Comparison of ENCODE assay signal across 24 mouse cellular contexts in the genomic region with DNA sequence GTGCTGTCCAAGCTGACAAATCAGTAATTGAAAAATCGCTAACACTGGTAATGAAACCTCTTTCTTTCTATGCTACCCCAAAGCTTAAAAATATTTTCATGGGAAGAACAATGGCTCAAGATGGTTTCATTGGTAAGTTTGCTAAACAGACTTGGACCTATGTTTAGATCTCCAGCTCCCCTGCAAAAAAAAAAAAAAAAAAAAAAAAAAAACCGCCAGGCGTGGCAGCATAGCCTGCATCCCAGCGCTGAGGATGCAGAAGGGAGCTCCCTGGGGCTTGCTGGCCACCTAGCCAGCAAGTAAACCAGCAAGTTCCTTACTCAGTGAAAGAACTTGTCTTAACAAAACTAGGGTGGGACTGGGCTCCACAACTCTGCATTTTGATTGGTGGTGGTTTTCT. TPM values are rescaled to one million over a fixed set of nuclear protein-coding genes. Genes with fewer than 3 reads are reported as not detected.
DNase-seq lines count a peak whose midpoint lies in the region; ATAC-seq and TF ChIP-seq lines count a peak whose summit lies in the region.
"Had no signal": no experiment of that assay in that cellular context is flagged by ENCODE, and none has a peak within 500 bp of the region (broad histone marks: within the 10 kb centered on the region; RNA-seq: fewer than 3 reads in every experiment).

No protein-coding gene starts in this region.

- in situ Hi-C loops in CH12.LX (cut with MboI; ENCODE audit: low pct_ligation_motif_present, low pct_unique_long_range_greater_than_20kb, low sequenced_read_pairs) = no loop called here

- no peaks in the 10 kb centered on the region for H3K79me2 ChIP-seq in CH12.LX (replicated peaks; ENCODE audit: control insufficient read depth, extremely low read depth, insufficient read depth, poor library complexity, severe bottlenecking)

- 67% methylated on average over 4 of the region's 4 CpGs for WGBS in intestine, postnatal 0 days
- WGBS in embryonic facial prominence, embryonic 10.5 days = 47% methylated on average over 4 of the region's 4 CpGs

- TF ChIP-seq RAD21 in CH12.LX (IDR thresholded peaks at IDR 0.05; ENCODE audit: low read depth, low read length) = no peak

- no peaks in the 10 kb centered on the region for H3K27me3 ChIP-seq in CH12.LX (replicated peaks)
- no peaks in the 10 kb centered on the region for H3K27me3 ChIP-seq in intestine, postnatal 0 days (replicated peaks; ENCODE audit: control insufficient read depth, insufficient read depth, low read length)
- H3K27me3 ChIP-seq in embryonic facial prominence, embryonic 10.5 days (replicated peaks; ENCODE audit: low read depth, poor library complexity, severe bottlenecking) = no peaks in the 10 kb centered on the region
- H3K27me3 ChIP-seq: embryonic facial prominence, embryonic 12.5 days; forebrain, embryonic 13.5 days; forebrain, embryonic 15.5 days; Patski had no signal

- H3K36me3 ChIP-seq in CH12.LX (replicated peaks in 1 of 2; ENCODE audit: control insufficient read depth in 1 of 2, insufficient read depth in 1 of 2, low read length in 1 of 2) = no peaks in the 10 kb centered on the region
- no peaks in the 10 kb centered on the region for H3K36me3 ChIP-seq in intestine, postnatal 0 days (ENCODE audit: control insufficient read depth, insufficient read depth)
- no peaks in the 10 kb centered on the region for H3K36me3 ChIP-seq in embryonic facial prominence, embryonic 10.5 days (replicated peaks)
- H3K36me3 ChIP-seq: embryonic facial prominence, embryonic 12.5 days; forebrain, embryonic 15.5 days; G1E had no signal

- H3K4me3 ChIP-seq in CH12.LX (replicated peaks in 1 of 3; ENCODE audit: low read depth in 2 of 3, low read length in 2 of 3, poor library complexity in 1 of 3) = no peak overlapping the region
- no peak overlapping the region for H3K4me3 ChIP-seq in intestine, postnatal 0 days (ENCODE audit: low read depth, low read length)
- H3K4me3 ChIP-seq in embryonic facial prominence, embryonic 10.5 days = no peak overlapping the region
- H3K4me3 ChIP-seq: embryonic facial prominence, embryonic 12.5 days; forebrain, embryonic 13.5 days; forebrain, embryonic 15.5 days had no signal

- H3K4me1 ChIP-seq in CH12.LX (ENCODE audit: control insufficient read depth in 1 of 2, insufficient read depth in 2 of 2) = peaks cover 10 to 22% of the 10 kb centered on the region in 2 experiments
- H3K4me1 ChIP-seq in intestine, postnatal 0 days (replicated peaks; ENCODE audit: control insufficient read depth, insufficient read depth, low read length) = no peaks in the 10 kb centered on the region
- no peaks in the 10 kb centered on the region for H3K4me1 ChIP-seq in embryonic facial prominence, embryonic 10.5 days
- H3K4me1 ChIP-seq: embryonic facial prominence, embryonic 12.5 days; forebrain, embryonic 15.5 days had no signal

- 0 out of 2 replicates have a peak, but pooled peaks have one; percentile 50 for ATAC-seq in frontal cortex, adult (ENCODE audit: low TSS enrichment)
- ATAC-seq in intestine, postnatal 0 days = no peak
- ATAC-seq: activated CD4-positive, CD25-positive, alpha-beta regulatory T cell, adult 4 months; CD4-positive, CD25-positive, alpha-beta regulatory T cell, adult 4 months; forebrain, embryonic 13.5 days; forebrain, embryonic 15.5 days; forebrain, postnatal 0 days; Patski had no signal

- no peak for TF ChIP-seq EP300 in CH12.LX (IDR thresholded peaks at IDR 0.05; ENCODE audit: low read length)

- H3K27ac ChIP-seq in CH12.LX (ENCODE audit: insufficient read depth, low read depth) = no peak overlapping the region
- peak overlapping the region; percentile 41; the same call in 1 of the 2 replicates for H3K27ac ChIP-seq in intestine, postnatal 0 days (ENCODE audit: low read depth, low read length)
- H3K27ac ChIP-seq in embryonic facial prominence, embryonic 10.5 days (replicated peaks) = no peak overlapping the region
- H3K27ac ChIP-seq: embryonic facial prominence, embryonic 12.5 days; forebrain, embryonic 13.5 days; forebrain, embryonic 15.5 days had no signal

- H3K4me2 ChIP-seq in CH12.LX (ENCODE audit: insufficient read depth, low read depth, poor library complexity, severe bottlenecking) = no peak overlapping the region
- no peak overlapping the region for H3K4me2 ChIP-seq in intestine, postnatal 0 days (replicated peaks; ENCODE audit: low read depth)
- H3K4me2 ChIP-seq: embryonic facial prominence, embryonic 12.5 days; forebrain, embryonic 13.5 days; forebrain, embryonic 15.5 days had no signal

- no peak for DNase-seq in frontal cortex, postnatal 10 days (ENCODE audit: low spot score in 2 of 2)
- DNase-seq in CH12.LX (ENCODE audit: extremely low read depth) = no peak
- DNase-seq in embryonic facial prominence, embryonic 10.5 days (ENCODE audit: low spot score) = no peak
- DNase-seq in testis, postnatal 10 days (ENCODE audit: low spot score) = no peak
- DNase-seq: adrenal gland, adult 8-10 months; adrenal gland, postnatal 14 days; adrenal gland, postnatal 36 days; B cell, adult 2 months; cerebellum, adult 11-12 months; cerebellum, adult 2 months; cerebellum, adult 9-10 months; cerebellum, postnatal 14 days; cerebellum, postnatal 36 days; embryo, embryonic 11 days; forebrain, postnatal 0 days had no signal

- no peaks in the 10 kb centered on the region for H3K9me3 ChIP-seq in CH12.LX (replicated peaks; ENCODE audit: low read length)
- no peaks in the 10 kb centered on the region for H3K9me3 ChIP-seq in intestine, postnatal 0 days (ENCODE audit: control insufficient read depth)
- H3K9me3 ChIP-seq in embryonic facial prominence, embryonic 10.5 days = no peaks in the 10 kb centered on the region
- H3K9me3 ChIP-seq: embryonic facial prominence, embryonic 12.5 days; forebrain, embryonic 13.5 days; forebrain, embryonic 15.5 days; G1E had no signal

- no peak overlapping the region for H3K9ac ChIP-seq in CH12.LX (ENCODE audit: insufficient read depth, low read depth)
- no peak overlapping the region for H3K9ac ChIP-seq in intestine, postnatal 0 days (ENCODE audit: low read depth, low read length)
- H3K9ac ChIP-seq: embryonic facial prominence, embryonic 12.5 days; forebrain, embryonic 13.5 days; forebrain, embryonic 15.5 days; forebrain, postnatal 0 days had no signal

- dilution Hi-C loops in CH12.LX (cut with MboI; ENCODE audit: extremely low pct_ligation_motif_present, extremely low pct_unique_long_range_greater_than_20kb, low sequenced_read_pairs) = no loop called here

- no peak for TF ChIP-seq CTCF in CH12.LX (conservative IDR thresholded peaks at IDR 0.05 in 1 of 2, IDR thresholded peaks at IDR 0.05 in 1 of 2; ENCODE audit: low read depth in 2 of 2, low read length in 2 of 2)
- TF ChIP-seq CTCF in intestine, postnatal 0 days (IDR thresholded peaks at IDR 0.05; ENCODE audit: low read depth) = no peak

- TF ChIP-seq POLR2A in CH12.LX (IDR thresholded peaks at IDR 0.05; ENCODE audit: low read depth, low read length) = no peak

TF ChIP-seq in CH12.LX, 34 proteins besides CTCF, POLR2A, EP300 and RAD21:
- TF ChIP-seq NRF1 (IDR thresholded peaks at IDR 0.05; ENCODE audit: low read depth, low read length) (no peak), ZNF384 (IDR thresholded peaks at IDR 0.05; ENCODE audit: low read depth, low read length) (peak; percentile 69), CHD1 (IDR thresholded peaks at IDR 0.05; ENCODE audit: low read depth, low read length) (no peak), ZKSCAN1 (IDR thresholded peaks at IDR 0.05; ENCODE audit: borderline replicate concordance, low read depth, low read length) (no peak), E2F4 (IDR thresholded peaks at IDR 0.05; ENCODE audit: insufficient replicate concordance, low read depth, low read length) (no peak), MAX (IDR thresholded peaks at IDR 0.05; ENCODE audit: low read length) (no peak), SMC3 (IDR thresholded peaks at IDR 0.05; ENCODE audit: low read depth, low read length) (no peak)
TF ChIP-seq in CH12.LX: peak in this region for 1.

RNA-seq across cellular contexts. Expression of a gene that starts 35.8 kb away (rescaled TPM):
- total RNA-seq in CH12.LX (2012; rRNA removed) (77.6 and 88.1 TPM in 2 replicates), CH12.LX (2014; rRNA removed) (197 and 234 TPM in 2 replicates)
- 212 and 216 TPM in 2 replicates for polyA plus RNA-seq in CH12.LX (2012; ENCODE audit: insufficient read length, low read depth)
- polyA plus RNA-seq in intestine, postnatal 0 days (2015; fragmentation: Nextera tagmentation; extraction: Ambion mirVana) = 101 and 107 TPM in 2 replicates
- polyA plus RNA-seq in embryonic facial prominence, embryonic 10.5 days (2016; fragmentation: Nextera tagmentation; extraction: Ambion mirVana) = 402 and 404 TPM in 2 replicates
